Mouse (Mus musculus): ENCODE measurements at regions not wholly inside any gene's neighbourhood (a gene's known extent, or its start where the extent isn't known, plus 50 kb on each side); places are given as distances from the start of the nearest gene placed in this dataset.

- H3K9me3 ChIP-seq (ENCODE audit: control insufficient read depth, low read length) = no peaks in the 10 kb centered on the region
- WGBS = 93% methylated on average over 4 of the region's 4 CpGs
- no peak for ATAC-seq (replicated peaks; ENCODE audit: low FRiP score)
- no peak for DNase-seq (ENCODE audit: low spot score)
- no peak overlapping the region for H3K4me3 ChIP-seq (ENCODE audit: low read depth, low read length)
- H3K4me1 ChIP-seq (replicated peaks; ENCODE audit: control insufficient read depth, insufficient read depth, low read length) = no peaks in the 10 kb centered on the region
- H3K4me2 ChIP-seq (ENCODE audit: low read depth, low read length, severe bottlenecking) = no peak overlapping the region
- no peak overlapping the region for H3K9ac ChIP-seq (ENCODE audit: low read length)
- no peaks in the 10 kb centered on the region for H3K27me3 ChIP-seq (ENCODE audit: control insufficient read depth, insufficient read depth, low read length)
- no peak overlapping the region for H3K27ac ChIP-seq (ENCODE audit: low read depth, low read length)
- H3K36me3 ChIP-seq (ENCODE audit: control insufficient read depth, insufficient read depth, low read length) = no peaks in the 10 kb centered on the region
Observed at GRCm38 (mm10) chr14:72864792-72865191, 155.0 kb upstream of the Fndc3a start.

- WGBS = 82% methylated on average over 5 of the region's 5 CpGs
- no peak for ATAC-seq (replicated peaks; ENCODE audit: low FRiP score)
- no peak overlapping the region for H3K27ac ChIP-seq (ENCODE audit: low read depth, low read length)
- no peaks in the 10 kb centered on the region for H3K4me1 ChIP-seq (replicated peaks; ENCODE audit: control insufficient read depth, insufficient read depth, low read length)
- DNase-seq (ENCODE audit: low spot score) = no peak
- no peaks in the 10 kb centered on the region for H3K36me3 ChIP-seq (ENCODE audit: control insufficient read depth, insufficient read depth, low read length)
- no peak overlapping the region for H3K4me3 ChIP-seq (ENCODE audit: low read depth, low read length)
- no peak overlapping the region for H3K4me2 ChIP-seq (ENCODE audit: low read depth, low read length, severe bottlenecking)
- no peak overlapping the region for H3K9ac ChIP-seq (ENCODE audit: low read length)
- no peaks in the 10 kb centered on the region for H3K9me3 ChIP-seq (ENCODE audit: control insufficient read depth, low read length)
- no peaks in the 10 kb centered on the region for H3K27me3 ChIP-seq (ENCODE audit: control insufficient read depth, insufficient read depth, low read length)
Observed at GRCm38 (mm10) chr14:72864130-72864529, 154.3 kb upstream of the Fndc3a start.

GRCm38 (mm10) chr14:72862806-72863526 lies 153.2 kb upstream of the Fndc3a start:
- WGBS = 79% methylated on average over 7 of the region's 7 CpGs
- ATAC-seq (replicated peaks; ENCODE audit: low FRiP score) (no peak), DNase-seq (ENCODE audit: low spot score) (no peak)
- H3K27me3 ChIP-seq (ENCODE audit: control insufficient read depth, insufficient read depth, low read length) = no peaks in the 10 kb centered on the region
- H3K4me3 ChIP-seq (ENCODE audit: low read depth, low read length) = no peak overlapping the region
- H3K4me2 ChIP-seq (ENCODE audit: low read depth, low read length, severe bottlenecking) = no peak overlapping the region
- no peaks in the 10 kb centered on the region for H3K4me1 ChIP-seq (replicated peaks; ENCODE audit: control insufficient read depth, insufficient read depth, low read length)
- H3K9ac ChIP-seq (ENCODE audit: low read length) = no peak overlapping the region
- H3K36me3 ChIP-seq (ENCODE audit: control insufficient read depth, insufficient read depth, low read length) = no peaks in the 10 kb centered on the region
- no peak overlapping the region for H3K27ac ChIP-seq (ENCODE audit: low read depth, low read length)
- H3K9me3 ChIP-seq (ENCODE audit: control insufficient read depth, low read length) = no peaks in the 10 kb centered on the region

DNA sequence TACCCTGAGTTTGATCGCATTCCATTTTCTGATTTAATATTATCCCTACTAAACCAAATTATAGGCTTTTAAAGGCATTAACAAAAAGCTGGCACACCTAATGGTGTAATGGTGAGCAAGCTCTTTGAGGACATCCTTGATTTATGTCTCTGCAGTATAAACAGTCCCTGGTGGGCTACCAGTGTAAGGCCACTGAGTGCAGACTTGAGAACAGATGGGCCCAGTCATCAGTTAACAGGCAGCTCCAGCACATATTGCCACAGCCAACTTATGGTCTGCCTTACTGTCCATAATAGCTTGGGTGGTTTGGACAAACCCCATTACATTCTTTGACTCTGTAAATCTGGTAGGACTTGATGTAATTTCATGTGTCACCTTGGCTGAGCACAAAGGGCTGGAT lies 144.4 kb upstream of the Fndc3a start:
- no peak for DNase-seq (ENCODE audit: low spot score)
- WGBS = 94% methylated on average over 1 of the region's 1 CpGs
- ATAC-seq (replicated peaks; ENCODE audit: low FRiP score) = no peak

DNA sequence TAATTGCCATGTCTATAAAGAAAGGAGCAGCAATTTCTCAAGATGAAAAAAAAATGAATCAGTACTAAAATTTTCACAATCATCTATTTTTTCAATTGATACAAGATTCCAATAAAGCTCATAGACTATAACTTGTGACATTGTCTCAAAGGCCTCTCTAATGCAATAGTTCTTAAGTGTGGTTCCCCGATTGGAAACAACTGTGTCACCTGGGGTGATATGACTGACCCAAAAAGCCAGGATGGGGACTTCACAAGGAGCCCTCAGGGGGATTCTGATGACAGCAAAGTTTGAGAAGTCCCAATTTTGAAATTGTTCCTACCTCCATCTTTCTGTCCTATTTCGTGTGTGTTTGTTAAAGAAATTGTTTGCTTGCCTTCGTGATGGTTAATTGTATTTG lies 143.3 kb upstream of the Fndc3a start:
- DNase-seq (ENCODE audit: low spot score) (no peak), ATAC-seq (replicated peaks; ENCODE audit: low FRiP score) (no peak)
- H3K9ac ChIP-seq (ENCODE audit: low read length) = no peak overlapping the region
- 86% methylated on average over 3 of the region's 3 CpGs for WGBS
- no peaks in the 10 kb centered on the region for H3K4me1 ChIP-seq (replicated peaks; ENCODE audit: control insufficient read depth, insufficient read depth, low read length)
- no peak overlapping the region for H3K27ac ChIP-seq (ENCODE audit: low read depth, low read length)
- no peak overlapping the region for H3K4me3 ChIP-seq (ENCODE audit: low read depth, low read length)
- H3K9me3 ChIP-seq (ENCODE audit: control insufficient read depth, low read length) = no peaks in the 10 kb centered on the region
- no peaks in the 10 kb centered on the region for H3K36me3 ChIP-seq (ENCODE audit: control insufficient read depth, insufficient read depth, low read length)
- H3K4me2 ChIP-seq (ENCODE audit: low read depth, low read length, severe bottlenecking) = no peak overlapping the region
- H3K27me3 ChIP-seq (ENCODE audit: control insufficient read depth, insufficient read depth, low read length) = no peaks in the 10 kb centered on the region

More for the DNA sequence above, 144.4 kb upstream of the Fndc3a start:
- Histone ChIP-seq H3K4me1 (replicated peaks; ENCODE audit: control insufficient read depth, insufficient read depth, low read length) (no peaks in the 10 kb centered on the region), H3K36me3 (ENCODE audit: control insufficient read depth, insufficient read depth, low read length) (no peaks in the 10 kb centered on the region), H3K4me3 (ENCODE audit: low read depth, low read length) (no peak overlapping the region), H3K27ac (ENCODE audit: low read depth, low read length) (no peak overlapping the region), H3K9me3 (ENCODE audit: control insufficient read depth, low read length) (no peaks in the 10 kb centered on the region), H3K4me2 (ENCODE audit: low read depth, low read length, severe bottlenecking) (no peak overlapping the region), H3K27me3 (ENCODE audit: control insufficient read depth, insufficient read depth, low read length) (no peaks in the 10 kb centered on the region), H3K9ac (ENCODE audit: low read length) (no peak overlapping the region)

DNA sequence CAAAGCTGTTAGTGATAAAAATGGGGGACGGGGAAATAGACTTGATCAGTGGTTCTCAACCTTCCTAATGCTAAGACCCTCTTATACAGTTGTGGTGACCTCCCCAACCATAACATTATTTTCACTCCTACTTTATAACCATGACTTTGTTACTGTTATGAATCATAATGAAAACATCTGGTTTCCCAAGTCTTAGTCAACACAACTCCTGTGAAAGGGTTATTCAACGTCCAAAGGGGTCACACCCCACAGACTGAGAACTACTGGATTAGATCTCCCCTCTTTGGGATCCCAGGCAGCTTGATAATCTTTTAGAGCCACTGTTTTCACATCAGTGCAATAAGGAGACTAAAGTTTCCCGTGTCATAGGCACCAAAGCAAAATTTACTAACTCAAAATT lies 141.1 kb upstream of the Fndc3a start:
- Histone ChIP-seq H3K4me3 (ENCODE audit: low read depth, low read length) (no peak overlapping the region), H3K27me3 (ENCODE audit: control insufficient read depth, insufficient read depth, low read length) (no peaks in the 10 kb centered on the region), H3K27ac (ENCODE audit: low read depth, low read length) (no peak overlapping the region), H3K4me2 (ENCODE audit: low read depth, low read length, severe bottlenecking) (no peak overlapping the region), H3K9me3 (ENCODE audit: control insufficient read depth, low read length) (no peaks in the 10 kb centered on the region), H3K9ac (ENCODE audit: low read length) (no peak overlapping the region), H3K36me3 (ENCODE audit: control insufficient read depth, insufficient read depth, low read length) (no peaks in the 10 kb centered on the region), H3K4me1 (replicated peaks; ENCODE audit: control insufficient read depth, insufficient read depth, low read length) (no peaks in the 10 kb centered on the region)
- no peak for DNase-seq (ENCODE audit: low spot score)
- 77% methylated on average over 3 of the region's 3 CpGs for WGBS
- no peak for ATAC-seq (replicated peaks; ENCODE audit: low FRiP score)

DNA sequence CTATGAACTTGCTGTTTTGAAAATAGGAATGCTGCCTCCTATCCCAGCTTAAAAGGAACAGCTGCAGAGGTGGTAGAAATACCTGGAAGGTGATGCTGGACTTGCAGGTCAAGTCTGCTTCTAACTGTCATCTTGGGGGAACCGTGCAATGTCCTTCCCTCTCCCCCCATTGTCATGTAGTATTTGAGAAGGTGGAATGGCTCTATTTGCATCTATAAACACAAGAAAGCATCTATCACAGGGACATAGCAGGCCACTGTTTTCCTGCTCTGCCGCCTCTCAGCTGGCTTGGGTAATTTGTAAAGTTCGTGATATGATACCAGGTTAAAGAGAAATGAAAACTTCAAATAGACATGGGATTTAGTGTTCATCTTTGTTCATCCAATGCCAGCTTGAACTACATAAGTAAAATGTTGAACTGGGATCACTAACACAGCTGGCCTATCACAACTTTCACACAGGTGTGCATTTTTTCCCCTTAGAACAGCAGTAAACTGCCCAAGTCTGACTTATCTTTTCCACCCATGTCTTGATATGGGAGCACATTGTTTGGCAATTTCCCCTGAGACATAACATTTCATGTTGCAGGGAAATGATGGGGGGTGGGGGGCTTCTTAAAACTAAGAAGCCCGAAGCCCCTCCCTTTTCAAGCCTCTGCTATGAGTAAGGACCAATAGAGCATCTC lies 138.6 kb upstream of the Fndc3a start:
- no peak for ATAC-seq (replicated peaks; ENCODE audit: low FRiP score)

GRCm38 (mm10) chr14:72847466-72847865 lies 137.7 kb upstream of the Fndc3a start:
- no peak for DNase-seq (ENCODE audit: low spot score)
- Histone ChIP-seq H3K27me3 (ENCODE audit: control insufficient read depth, insufficient read depth, low read length) (no peaks in the 10 kb centered on the region), H3K36me3 (ENCODE audit: control insufficient read depth, insufficient read depth, low read length) (no peaks in the 10 kb centered on the region), H3K9ac (ENCODE audit: low read length) (no peak overlapping the region), H3K4me3 (ENCODE audit: low read depth, low read length) (no peak overlapping the region), H3K9me3 (ENCODE audit: control insufficient read depth, low read length) (no peaks in the 10 kb centered on the region), H3K4me2 (ENCODE audit: low read depth, low read length, severe bottlenecking) (no peak overlapping the region), H3K27ac (ENCODE audit: low read depth, low read length) (no peak overlapping the region), H3K4me1 (replicated peaks; ENCODE audit: control insufficient read depth, insufficient read depth, low read length) (no peaks in the 10 kb centered on the region)
- no peak for ATAC-seq (replicated peaks; ENCODE audit: low FRiP score)
- 80% methylated on average over 7 of the region's 7 CpGs for WGBS

More for the DNA sequence above, 138.6 kb upstream of the Fndc3a start:
- no peak overlapping the region for H3K9ac ChIP-seq (ENCODE audit: low read length)
- H3K9me3 ChIP-seq (ENCODE audit: control insufficient read depth, low read length) = no peaks in the 10 kb centered on the region
- H3K4me1 ChIP-seq (replicated peaks; ENCODE audit: control insufficient read depth, insufficient read depth, low read length) = no peaks in the 10 kb centered on the region
- H3K4me2 ChIP-seq (ENCODE audit: low read depth, low read length, severe bottlenecking) = no peak overlapping the region
- no peaks in the 10 kb centered on the region for H3K36me3 ChIP-seq (ENCODE audit: control insufficient read depth, insufficient read depth, low read length)
- H3K4me3 ChIP-seq (ENCODE audit: low read depth, low read length) = no peak overlapping the region
- no peaks in the 10 kb centered on the region for H3K27me3 ChIP-seq (ENCODE audit: control insufficient read depth, insufficient read depth, low read length)
- WGBS = 84% methylated on average over 4 of the region's 4 CpGs
- no peak for DNase-seq (ENCODE audit: low spot score)
- no peak overlapping the region for H3K27ac ChIP-seq (ENCODE audit: low read depth, low read length)

Measured in forebrain, embryonic 11.5 days (tissue).